Mouse (Mus musculus) ovary, postnatal 14 days (tissue): Measurements from ENCODE around the gene Naglu.
"Not testable (repeated sequence)": the region's sequence is repeated elsewhere in the genome, so short reads cannot be mapped to it uniquely, and the experiment has no call there.

Experiments
- DNase-seq: peaks from one replicate; pipeline ENCODE4 v3.0.0; 2022; ENCODE audit warnings: low spot score

The Naglu gene

GRCm38 (mm10) chr11:101125008-101125407 is 55.2 kb downstream of the Naglu start:
- not testable (repeated sequence) for DNase-seq

GRCm38 (mm10) chr11:101127075-101127474 is 57.3 kb downstream of the Naglu start:
- DNase-seq: no peak
